Mouse (Mus musculus) cortical plate, adult 2 months (tissue): ENCODE measurements at regions not wholly inside any gene's neighbourhood (a gene's known extent, or its start where the extent isn't known, plus 50 kb on each side); places are given as distances from the start of the nearest gene placed in this dataset.

Source experiments
- CTCF ChIP-seq: fragments of 200-500 bp; IDR thresholded peaks from 2 replicates; pipeline ENCODE4 v1.5.1; 2011; ENCODE audit warnings: mild to moderate bottlenecking, control low read depth, low read length; ENCODE audit not compliant: insufficient read depth; ENCODE audit errors: extremely low read depth
- POLR2A ChIP-seq: fragments of 200-500 bp; IDR thresholded peaks from 2 replicates; pipeline ENCODE4 v1.6.1; 2011; ENCODE audit warnings: mild to moderate bottlenecking, low read length, control low read depth; ENCODE audit not compliant: insufficient read depth; ENCODE audit errors: extremely low read depth

GRCm38 (mm10) chr3:70249922-70250321 lies 242.5 kb downstream of the Otol1 start:
- TF ChIP-seq CTCF (no peak), POLR2A (no peak)
